Mouse (Mus musculus): Measurements from ENCODE around the gene Sorbs2. TPM values are rescaled to one million over a fixed set of nuclear protein-coding genes. Genes with fewer than 3 reads are reported as not detected.

The Sorbs2 gene
- 9.5 and 11.7 TPM in 2 replicates for polyA plus RNA-seq (2015; fragmentation: Nextera tagmentation; extraction: Ambion mirVana)

DNA sequence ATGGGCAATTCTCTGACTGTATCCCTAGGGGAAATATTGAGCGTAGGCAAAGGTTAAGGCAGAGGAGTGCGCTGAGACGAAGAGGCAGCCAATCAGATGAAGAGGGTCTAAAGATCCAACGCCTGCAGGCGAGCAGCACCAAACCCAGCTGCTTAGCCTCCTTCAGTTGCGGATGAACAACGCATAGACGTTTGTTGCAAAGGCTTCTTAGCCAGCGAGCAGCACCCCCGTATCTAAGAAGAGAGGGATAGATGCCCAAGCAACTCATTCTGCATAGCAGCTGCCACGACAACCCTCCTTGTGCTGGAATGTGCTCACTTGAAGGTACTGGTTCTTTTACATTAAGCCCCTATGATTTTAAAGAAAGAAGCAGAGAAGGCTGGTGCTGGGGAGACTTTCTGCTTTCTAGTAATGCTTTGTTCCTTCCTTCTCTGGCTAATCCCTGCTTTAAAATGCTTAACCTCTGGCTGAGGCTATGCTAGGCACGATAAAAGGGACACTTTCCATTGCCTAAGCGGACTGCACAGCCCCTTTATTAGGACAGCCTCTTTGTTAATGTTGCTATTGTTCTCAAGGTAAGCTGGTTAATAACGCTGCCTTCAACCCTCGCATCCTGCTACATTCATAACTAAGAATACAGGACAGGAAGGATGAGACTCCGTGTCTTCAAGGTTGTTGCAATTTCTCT lies at the start of gene Sorbs2:
Gene Sorbs2 (plus strand): TSS at position 155 of the 688 bp plus-strand sequence.
- H3K9ac ChIP-seq = no peak within 1 kb of the TSS
- no peaks in the 10 kb centered on the region for H3K4me1 ChIP-seq (replicated peaks)
- 27% methylated on average over 16 of the region's 16 CpGs for WGBS (ENCODE audit: insufficient replicate concordance)
- no peak for ATAC-seq (ENCODE audit: insufficient read depth)
- H3K4me3 ChIP-seq (replicated peaks) = no peak within 1 kb of the TSS
- no peaks in the 10 kb centered on the region for H3K36me3 ChIP-seq (replicated peaks)
- no peaks in the 10 kb centered on the region for H3K9me3 ChIP-seq (replicated peaks)
- no peak within 1 kb of the TSS for H3K27ac ChIP-seq (replicated peaks)
- H3K4me2 ChIP-seq = no peak within 1 kb of the TSS
- no peaks in the 10 kb centered on the region for H3K27me3 ChIP-seq

DNA sequence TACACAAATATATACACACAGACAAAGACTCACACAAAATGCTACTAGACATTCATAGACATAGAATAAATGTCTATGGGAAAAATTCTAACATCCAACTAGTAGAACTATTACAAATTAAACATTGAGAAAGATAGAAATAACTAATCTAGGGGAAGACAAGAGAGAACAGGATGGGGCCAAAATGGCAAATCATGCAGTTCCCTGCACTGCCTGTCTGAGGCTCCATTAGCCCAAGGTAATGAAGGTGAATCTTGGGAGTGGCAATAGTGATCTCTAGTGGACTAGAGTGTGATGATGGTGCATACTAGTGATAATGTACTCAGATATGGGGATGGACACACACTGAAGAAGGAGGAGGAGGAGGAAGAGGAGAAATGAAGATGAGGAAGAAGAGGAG lies 49.7 kb upstream of the Sorbs2 start:
- Histone ChIP-seq H3K9ac (no peak overlapping the region), H3K4me2 (no peak overlapping the region), H3K4me3 (replicated peaks) (no peak overlapping the region), H3K27me3 (no peaks in the 10 kb centered on the region), H3K36me3 (replicated peaks) (no peaks in the 10 kb centered on the region), H3K9me3 (replicated peaks) (no peaks in the 10 kb centered on the region), H3K4me1 (replicated peaks) (no peaks in the 10 kb centered on the region), H3K27ac (replicated peaks) (no peak overlapping the region)
- ATAC-seq (ENCODE audit: insufficient read depth) = no peak

DNA sequence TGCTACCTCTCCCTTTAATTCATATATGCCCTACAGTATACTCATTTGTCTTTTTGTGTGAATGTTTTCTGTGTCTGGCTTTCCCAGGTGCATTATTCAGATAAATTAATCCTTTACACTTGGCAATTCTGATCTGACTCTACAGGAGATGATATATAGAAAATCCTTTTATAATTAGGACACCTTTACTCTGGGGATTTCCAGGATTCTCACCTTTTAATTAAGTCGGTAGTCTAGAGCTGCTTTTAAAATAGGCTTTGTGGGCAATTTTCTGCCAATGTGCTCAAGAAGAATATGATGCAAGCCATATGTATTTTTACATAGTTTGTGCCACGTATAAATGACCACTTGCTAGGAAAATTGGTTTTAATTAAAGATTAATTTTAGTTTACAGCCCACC lies 38.6 kb upstream of the Sorbs2 start:
- no peak overlapping the region for H3K9ac ChIP-seq
- no peak overlapping the region for H3K4me2 ChIP-seq
- H3K27ac ChIP-seq (replicated peaks) = no peak overlapping the region
- H3K36me3 ChIP-seq (replicated peaks) = no peaks in the 10 kb centered on the region
- no peaks in the 10 kb centered on the region for H3K4me1 ChIP-seq (replicated peaks)
- H3K4me3 ChIP-seq (replicated peaks) = no peak overlapping the region
- 66% methylated on average over 2 of the region's 2 CpGs for WGBS (ENCODE audit: insufficient replicate concordance)
- no peak for ATAC-seq (ENCODE audit: insufficient read depth)
- no peaks in the 10 kb centered on the region for H3K9me3 ChIP-seq (replicated peaks)
- no peaks in the 10 kb centered on the region for H3K27me3 ChIP-seq

DNA sequence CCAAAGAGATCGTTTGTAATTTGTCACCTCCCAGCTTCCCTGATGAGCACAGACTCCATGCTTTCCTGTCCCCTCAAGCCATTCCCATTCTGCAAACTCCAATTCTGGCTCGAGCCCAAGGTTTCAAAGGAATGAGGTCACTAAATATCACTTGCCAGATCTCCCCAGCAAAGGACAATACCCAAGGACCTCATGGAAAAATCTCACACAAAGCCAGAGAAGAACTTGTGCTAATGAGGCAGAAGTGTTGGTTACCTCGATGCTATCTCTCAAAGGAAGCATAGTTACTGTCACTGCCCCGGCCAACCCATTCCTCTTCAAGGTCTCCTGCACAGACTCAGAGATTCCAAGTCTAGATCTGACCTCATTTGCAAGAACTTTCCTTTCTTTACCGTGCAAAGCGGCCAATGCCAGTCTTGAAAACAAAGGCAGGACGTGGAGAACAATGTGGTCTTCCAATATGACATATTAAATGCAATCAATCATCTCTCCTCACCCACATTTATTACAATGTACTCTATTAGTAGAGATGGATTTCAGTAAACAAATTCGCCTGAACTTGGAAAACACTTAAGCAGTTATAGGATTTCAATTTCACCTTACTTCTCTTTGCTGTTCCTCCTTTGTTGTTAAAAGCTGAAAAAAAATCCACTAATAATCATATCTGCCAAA lies 37.9 kb upstream of the Sorbs2 start:
- no peak overlapping the region for H3K4me3 ChIP-seq (replicated peaks)
- H3K9ac ChIP-seq = no peak overlapping the region
- ATAC-seq (ENCODE audit: insufficient read depth) = no peak
- no peak overlapping the region for H3K4me2 ChIP-seq
- H3K36me3 ChIP-seq (replicated peaks) = no peaks in the 10 kb centered on the region
- no peaks in the 10 kb centered on the region for H3K4me1 ChIP-seq (replicated peaks)
- H3K27ac ChIP-seq (replicated peaks) = no peak overlapping the region
- H3K9me3 ChIP-seq (replicated peaks) = no peaks in the 10 kb centered on the region
- H3K27me3 ChIP-seq = no peaks in the 10 kb centered on the region
- 35% methylated on average over 8 of the region's 8 CpGs for WGBS (ENCODE audit: insufficient replicate concordance)

DNA sequence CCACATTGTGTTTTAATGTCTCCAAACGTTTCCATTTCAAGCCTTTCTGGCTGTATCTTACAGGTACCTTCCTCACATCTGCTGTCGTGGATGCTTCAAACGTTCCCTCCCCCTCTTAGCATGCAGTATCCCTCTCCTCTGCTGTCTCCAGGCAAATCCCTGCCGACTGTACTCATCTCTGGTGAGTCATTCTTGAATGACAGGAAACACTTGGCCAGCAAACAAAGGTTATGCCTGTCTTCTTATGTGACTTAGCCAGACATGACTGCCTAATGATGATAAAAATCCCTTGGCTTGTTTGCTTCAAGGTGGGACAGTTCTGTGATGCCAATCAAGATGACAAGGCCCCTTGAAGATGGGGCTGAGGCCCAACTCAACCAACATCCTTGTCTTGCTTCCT lies 26.7 kb upstream of the Sorbs2 start:
- H3K36me3 ChIP-seq (replicated peaks) = no peaks in the 10 kb centered on the region
- no peak overlapping the region for H3K4me2 ChIP-seq
- no peaks in the 10 kb centered on the region for H3K9me3 ChIP-seq (replicated peaks)
- H3K27me3 ChIP-seq = no peaks in the 10 kb centered on the region
- no peak for ATAC-seq (ENCODE audit: insufficient read depth)
- H3K4me1 ChIP-seq (replicated peaks) = no peaks in the 10 kb centered on the region
- 40% methylated on average over 4 of the region's 4 CpGs for WGBS (ENCODE audit: insufficient replicate concordance)
- no peak overlapping the region for H3K9ac ChIP-seq
- H3K27ac ChIP-seq (replicated peaks) = no peak overlapping the region
- no peak overlapping the region for H3K4me3 ChIP-seq (replicated peaks)

DNA sequence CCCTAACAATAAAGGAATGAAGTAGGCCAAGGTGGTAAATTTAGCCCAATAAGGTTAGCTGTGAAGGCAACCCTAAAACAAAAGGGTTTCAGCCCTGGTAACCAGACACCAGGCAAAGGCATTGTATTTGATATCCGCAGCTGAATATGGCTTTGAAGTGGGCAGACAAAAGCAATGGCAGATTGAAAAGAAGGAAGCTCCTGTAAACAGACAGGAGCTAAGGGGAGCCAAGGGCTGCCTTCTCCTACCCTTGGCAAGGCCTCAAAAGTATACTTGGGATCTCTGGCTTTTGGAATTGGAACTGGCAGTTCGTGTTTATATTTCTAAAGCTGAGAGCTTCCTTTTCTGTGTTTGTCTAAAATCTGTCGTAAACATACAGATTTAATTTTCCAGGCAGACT lies 21.3 kb upstream of the Sorbs2 start:
- no peak overlapping the region for H3K9ac ChIP-seq
- 63% methylated on average over 3 of the region's 3 CpGs for WGBS (ENCODE audit: insufficient replicate concordance)
- no peak overlapping the region for H3K27ac ChIP-seq (replicated peaks)
- H3K4me1 ChIP-seq (replicated peaks) = no peaks in the 10 kb centered on the region
- H3K4me2 ChIP-seq = no peak overlapping the region
- H3K27me3 ChIP-seq = no peaks in the 10 kb centered on the region
- no peak overlapping the region for H3K4me3 ChIP-seq (replicated peaks)
- H3K36me3 ChIP-seq (replicated peaks) = no peaks in the 10 kb centered on the region
- no peak for ATAC-seq (ENCODE audit: insufficient read depth)
- H3K9me3 ChIP-seq (replicated peaks) = no peaks in the 10 kb centered on the region

DNA sequence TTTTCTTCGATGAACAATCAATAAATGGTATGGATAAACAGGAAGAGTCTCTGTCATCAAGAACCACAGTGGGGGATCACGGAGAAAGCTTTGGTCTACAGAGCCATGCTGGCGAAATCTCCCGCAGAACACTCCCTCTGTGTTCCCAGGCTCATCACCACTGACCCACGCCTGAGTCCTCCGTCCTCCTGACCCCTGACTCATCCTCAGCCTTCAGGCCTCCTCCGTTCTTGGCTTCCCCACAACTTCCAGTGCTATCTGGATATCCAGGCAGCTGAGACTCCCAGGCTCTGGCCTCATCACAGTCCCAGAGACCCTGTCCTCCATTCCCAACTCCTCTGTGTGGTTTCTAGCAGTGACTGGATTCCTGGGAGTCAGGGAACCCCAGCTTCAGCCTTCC lies 3.6 kb upstream of the Sorbs2 start:
- H3K4me3 ChIP-seq (replicated peaks) = no peak overlapping the region
- H3K9ac ChIP-seq = no peak overlapping the region
- H3K27ac ChIP-seq (replicated peaks) = no peak overlapping the region
- no peaks in the 10 kb centered on the region for H3K4me1 ChIP-seq (replicated peaks)
- no peaks in the 10 kb centered on the region for H3K27me3 ChIP-seq
- WGBS (ENCODE audit: insufficient replicate concordance) = 53% methylated on average over 7 of the region's 7 CpGs
- no peaks in the 10 kb centered on the region for H3K9me3 ChIP-seq (replicated peaks)
- ATAC-seq (ENCODE audit: insufficient read depth) = no peak
- no peaks in the 10 kb centered on the region for H3K36me3 ChIP-seq (replicated peaks)
- H3K4me2 ChIP-seq = no peak overlapping the region

DNA sequence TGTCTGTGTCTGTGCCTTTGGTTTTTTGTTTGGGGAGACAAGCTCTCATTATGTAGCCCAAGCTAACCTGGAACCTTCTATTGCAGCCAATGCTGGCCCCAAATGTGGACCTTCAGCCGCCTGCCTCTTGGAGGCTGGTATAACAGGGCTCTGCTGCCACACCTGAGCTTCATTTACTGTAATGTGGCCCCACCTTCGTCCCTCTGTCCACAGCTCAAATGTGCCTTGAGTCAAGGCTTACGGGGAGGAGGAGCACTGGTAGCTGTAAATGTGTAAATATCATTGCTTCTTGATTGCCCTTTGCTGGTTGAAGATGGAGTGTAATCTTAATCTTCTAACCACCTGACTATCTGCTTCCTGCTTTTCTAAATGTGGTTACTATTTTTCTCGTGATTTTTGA lies 1.2 kb upstream of the Sorbs2 start:
- Histone ChIP-seq H3K4me3 (replicated peaks) (no peak overlapping the region), H3K9me3 (replicated peaks) (no peaks in the 10 kb centered on the region), H3K36me3 (replicated peaks) (no peaks in the 10 kb centered on the region), H3K4me1 (replicated peaks) (no peaks in the 10 kb centered on the region), H3K27ac (replicated peaks) (no peak overlapping the region), H3K4me2 (no peak overlapping the region), H3K9ac (no peak overlapping the region), H3K27me3 (no peaks in the 10 kb centered on the region)
- no peak for ATAC-seq (ENCODE audit: insufficient read depth)
- WGBS (ENCODE audit: insufficient replicate concordance) = 41% methylated on average over 4 of the region's 4 CpGs

DNA sequence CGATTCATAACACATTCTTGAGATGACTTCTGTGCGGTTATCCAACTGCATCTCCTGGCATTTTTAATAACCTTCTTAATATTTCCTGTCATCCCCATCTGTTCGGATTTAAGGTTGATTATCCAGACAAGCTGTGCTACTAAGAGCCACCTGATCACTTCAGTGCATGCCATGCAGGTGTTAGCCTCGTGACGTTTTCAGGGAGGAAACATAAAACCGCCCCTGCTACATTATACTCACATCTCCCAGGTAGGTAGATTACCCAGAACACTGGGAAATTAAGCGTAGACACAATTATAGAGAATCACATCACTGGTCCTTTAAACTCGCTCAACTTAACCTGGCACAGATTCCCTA lies 333 bp upstream of the Sorbs2 start:
- H3K36me3 ChIP-seq (replicated peaks) = no peaks in the 10 kb centered on the region
- no peak overlapping the region for H3K27ac ChIP-seq (replicated peaks)
- no peak overlapping the region for H3K4me3 ChIP-seq (replicated peaks)
- H3K4me1 ChIP-seq (replicated peaks) = no peaks in the 10 kb centered on the region
- H3K9ac ChIP-seq = no peak overlapping the region
- 49% methylated on average over 8 of the region's 8 CpGs for WGBS (ENCODE audit: insufficient replicate concordance)
- ATAC-seq (ENCODE audit: insufficient read depth) = no peak
- H3K27me3 ChIP-seq = no peaks in the 10 kb centered on the region
- no peak overlapping the region for H3K4me2 ChIP-seq
- no peaks in the 10 kb centered on the region for H3K9me3 ChIP-seq (replicated peaks)

DNA sequence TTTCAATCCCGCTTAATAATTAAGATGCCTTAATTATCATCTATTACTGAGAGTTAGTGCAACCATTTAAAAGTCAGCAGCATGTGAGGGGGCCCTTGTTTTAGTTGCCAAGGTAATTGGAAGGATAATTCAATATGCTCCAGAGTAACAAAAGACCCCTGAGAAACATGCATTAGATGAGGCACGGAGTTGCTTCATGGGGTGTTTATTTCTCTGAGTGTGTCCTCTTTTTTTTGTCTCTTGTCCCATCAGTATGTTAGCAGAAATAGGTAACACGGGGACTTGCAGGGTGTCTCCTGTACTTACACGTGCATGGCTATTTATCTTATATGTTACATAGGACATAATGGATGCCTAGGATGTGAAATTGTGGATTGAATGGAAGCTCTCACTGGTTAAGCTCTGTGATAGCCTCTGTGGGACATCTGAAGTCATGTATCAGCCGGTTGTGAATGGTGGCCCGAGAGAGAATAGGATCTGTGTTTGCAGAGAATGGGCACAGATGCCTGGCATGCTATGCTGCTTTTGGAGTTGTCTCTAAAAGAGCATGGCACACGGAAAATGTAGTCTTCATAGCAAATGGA lies 1.0 kb downstream of the Sorbs2 start:
- H3K27me3 ChIP-seq = no peaks in the 10 kb centered on the region
- no peak overlapping the region for H3K4me2 ChIP-seq
- H3K9ac ChIP-seq = no peak overlapping the region
- 57% methylated on average over 7 of the region's 7 CpGs for WGBS (ENCODE audit: insufficient replicate concordance)
- H3K36me3 ChIP-seq (replicated peaks) = no peaks in the 10 kb centered on the region
- ATAC-seq (ENCODE audit: insufficient read depth) = no peak
- no peak overlapping the region for H3K27ac ChIP-seq (replicated peaks)
- H3K4me3 ChIP-seq (replicated peaks) = no peak overlapping the region
- no peaks in the 10 kb centered on the region for H3K9me3 ChIP-seq (replicated peaks)
- H3K4me1 ChIP-seq (replicated peaks) = no peaks in the 10 kb centered on the region

DNA sequence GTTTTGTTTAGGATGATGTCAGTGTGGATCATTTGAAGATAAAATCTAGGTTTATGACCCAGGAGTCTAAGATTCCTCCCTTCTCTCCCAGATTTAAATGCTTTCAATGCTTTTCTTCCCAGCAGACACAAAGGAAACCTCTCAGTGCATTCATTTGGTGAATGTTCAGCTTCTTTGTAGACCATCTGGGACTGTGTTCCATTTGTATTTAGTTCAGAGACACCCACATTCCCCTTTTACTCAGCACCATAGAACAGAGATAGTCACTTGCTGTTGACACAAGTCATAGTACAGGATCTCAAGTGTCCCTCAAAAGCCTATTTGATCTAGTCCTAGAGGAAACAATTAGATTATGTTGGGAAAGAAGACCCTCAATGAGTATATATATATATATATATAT lies 4.8 kb downstream of the Sorbs2 start:
- no peaks in the 10 kb centered on the region for H3K4me1 ChIP-seq (replicated peaks)
- H3K4me3 ChIP-seq (replicated peaks) = no peak overlapping the region
- H3K36me3 ChIP-seq (replicated peaks) = no peaks in the 10 kb centered on the region
- H3K9ac ChIP-seq = no peak overlapping the region
- no peak for ATAC-seq (ENCODE audit: insufficient read depth)
- H3K27me3 ChIP-seq = no peaks in the 10 kb centered on the region
- no peaks in the 10 kb centered on the region for H3K9me3 ChIP-seq (replicated peaks)
- H3K27ac ChIP-seq (replicated peaks) = no peak overlapping the region
- no peak overlapping the region for H3K4me2 ChIP-seq

DNA sequence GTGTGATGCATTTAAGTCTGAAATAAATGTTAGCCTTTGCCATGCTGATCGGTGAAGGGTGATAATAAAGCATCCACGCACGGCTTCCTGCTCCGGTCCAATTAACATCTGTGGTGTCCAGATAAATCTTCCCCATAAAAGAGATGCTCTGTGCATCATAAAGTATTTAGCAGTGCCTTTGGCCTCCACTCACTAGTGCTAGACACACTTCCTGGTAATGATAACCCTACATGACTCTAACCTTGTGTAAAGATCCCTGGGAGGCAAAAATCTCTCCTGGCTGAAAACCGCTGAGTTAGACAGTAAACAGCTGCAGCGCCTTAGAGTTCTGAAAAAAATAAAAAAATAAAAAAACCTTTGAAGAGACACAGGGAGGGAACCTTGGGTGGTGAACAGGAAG lies 14.0 kb downstream of the Sorbs2 start:
- ATAC-seq (ENCODE audit: insufficient read depth) = no peak
- Histone ChIP-seq H3K36me3 (replicated peaks) (no peaks in the 10 kb centered on the region), H3K9me3 (replicated peaks) (no peaks in the 10 kb centered on the region), H3K27me3 (no peaks in the 10 kb centered on the region), H3K4me3 (replicated peaks) (no peak overlapping the region), H3K4me1 (replicated peaks) (no peaks in the 10 kb centered on the region), H3K4me2 (no peak overlapping the region), H3K27ac (replicated peaks) (no peak overlapping the region), H3K9ac (no peak overlapping the region)
- WGBS (ENCODE audit: insufficient replicate concordance) = 62% methylated on average over 6 of the region's 6 CpGs

All from liver, embryonic 15.5 days (tissue).